Mouse (Mus musculus): Measurements from ENCODE around the gene Pitpnm1.

Pitpnm1 gene

GRCm38 (mm10) chr19:4155223-4156072, 55.6 kb downstream of the Pitpnm1 start:
- DNase-seq (ENCODE audit: low spot score), result no peak

DNA sequence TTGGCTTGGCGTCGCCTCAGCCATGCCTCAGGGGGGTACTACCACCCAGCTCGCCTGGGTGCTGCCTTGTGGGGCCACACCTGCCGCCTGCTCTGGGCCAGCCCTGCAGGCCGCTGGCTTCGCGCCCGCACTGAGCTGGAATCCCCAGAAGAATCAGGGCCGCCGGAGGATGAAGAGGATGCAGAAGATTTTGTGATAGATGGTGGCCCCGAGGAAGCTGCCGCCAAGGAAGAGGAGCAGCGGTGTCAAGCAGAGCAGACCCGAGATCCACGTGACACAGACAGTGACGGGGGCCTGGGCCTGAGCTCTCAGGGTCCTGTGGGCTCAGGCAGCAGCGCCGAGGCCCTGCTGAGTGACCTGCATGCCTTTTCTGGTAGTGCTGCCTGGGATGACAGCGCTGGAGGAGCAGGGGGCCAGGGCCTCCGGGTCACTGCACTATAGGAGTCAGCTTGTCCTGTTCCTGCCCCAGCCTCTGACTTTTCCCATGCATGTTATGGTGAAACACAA, 56.3 kb downstream of the Pitpnm1 start:
- DNase-seq (ENCODE audit: low spot score), result no peak

- DNase-seq (ENCODE audit: low spot score), result no peak
Observed at GRCm38 (mm10) chr19:4156771-4157170, 57.0 kb downstream of the Pitpnm1 start.

DNA sequence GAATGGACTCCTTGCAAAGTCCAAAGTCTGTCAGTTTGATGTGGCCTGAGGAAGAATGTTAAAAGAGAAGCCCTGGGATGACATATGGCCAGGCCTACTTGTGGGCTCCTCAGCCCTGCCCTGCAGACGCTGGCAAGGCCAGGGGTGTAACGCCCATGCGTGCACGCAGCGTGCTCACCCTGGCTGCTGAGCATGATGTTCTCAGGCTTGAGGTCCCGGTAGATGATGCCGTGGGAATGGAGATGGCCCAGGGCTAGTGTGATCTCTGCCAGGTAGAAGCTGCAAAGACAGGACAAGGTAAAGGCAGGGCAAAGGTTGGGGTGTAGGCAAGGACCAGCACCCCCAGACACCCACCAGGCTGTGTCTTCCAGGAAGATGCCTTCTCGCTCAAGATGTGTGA, 59.3 kb downstream of the Pitpnm1 start:
- no peak for DNase-seq (ENCODE audit: low spot score)

DNA sequence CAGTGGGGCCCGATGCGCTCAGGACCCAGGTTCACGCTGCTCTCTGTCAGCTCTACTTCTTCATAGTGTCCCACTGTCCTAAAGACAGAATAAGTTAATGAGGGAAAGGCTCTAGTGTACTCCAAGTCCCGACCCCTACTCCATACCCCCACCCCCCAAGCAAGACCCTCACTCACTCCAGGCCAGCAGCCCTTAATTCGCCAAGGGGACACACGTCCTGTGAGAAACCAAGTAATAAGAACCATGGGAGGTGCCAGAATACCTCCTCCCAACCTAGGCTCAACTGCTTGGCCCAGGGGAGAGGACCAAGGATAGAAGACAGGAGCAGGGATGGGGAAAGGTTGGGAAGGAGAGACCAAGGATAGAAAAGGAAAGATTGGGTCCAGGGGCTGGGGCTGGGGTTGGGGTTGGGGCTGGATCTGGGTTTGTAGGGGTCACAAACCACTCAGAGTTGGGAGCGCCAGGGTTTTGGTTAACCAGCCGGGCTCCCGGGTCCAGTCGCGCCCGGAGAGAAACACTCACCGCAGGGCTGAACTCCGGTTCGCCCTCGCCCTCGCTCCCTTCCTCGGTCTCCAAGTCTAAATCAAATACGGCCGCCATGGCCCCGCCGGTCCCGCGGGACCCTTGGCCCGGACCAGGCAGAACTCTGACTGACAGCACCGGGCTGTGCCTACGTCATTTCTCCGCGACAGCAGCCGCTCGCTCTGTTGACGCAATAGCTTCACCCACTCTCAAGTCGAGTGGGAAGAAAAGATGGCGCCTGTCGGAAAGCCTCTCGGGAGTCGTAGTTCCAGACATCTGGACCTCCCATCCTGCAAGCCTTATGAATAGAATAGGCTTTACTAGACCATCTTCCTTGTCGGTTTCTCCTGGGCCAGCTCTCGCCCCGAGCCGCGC, 63.1 kb downstream of the Pitpnm1 start, which contains the start of gene Rps6kb2:
Gene Rps6kb2 (minus strand): TSS at position 709 of the 897 bp plus-strand sequence.
- DNase-seq (ENCODE audit: low spot score), result peak; percentile 96

- no peak for DNase-seq (ENCODE audit: low spot score)
Observed at GRCm38 (mm10) chr19:4163543-4163887, 63.7 kb downstream of the Pitpnm1 start.

Data from urinary bladder, postnatal 14 days (tissue).